Mouse (Mus musculus) intestine, embryonic 14.5 days (tissue): Measurements from ENCODE around the gene Rab7. TPM values are rescaled to one million over a fixed set of nuclear protein-coding genes. Genes with fewer than 3 reads are reported as not detected.
A peak's percentile ranks its signal among the peaks of the same experiment; 100 is the strongest.
"Not testable (repeated sequence)": the region's sequence is repeated elsewhere in the genome, so short reads cannot be mapped to it uniquely, and the experiment has no call there.

Experiments
- ATAC-seq: fragments of 200-750 bp; cut with Nextera tagmentation; replicated peaks from 2 replicates; pipeline ENCODE4 v1.8.0; 2017; ENCODE audit warnings: low read depth, moderate number of reproducible peaks, moderate TSS enrichment, moderate library complexity; ENCODE audit not compliant: low FRiP score, low TSS enrichment
- DNase-seq: peaks from one replicate; pipeline ENCODE4 v3.0.0-alpha.2; 2018; ENCODE audit warnings: low spot score
- H3K27ac ChIP-seq: fragments of 300-500 bp; sonication (generic); 2 replicates; pipeline ENCODE4 v1.5.1; 2014; ENCODE audit warnings: low read depth, mild to moderate bottlenecking, control low read depth
- H3K27me3 ChIP-seq: fragments of 300-500 bp; sonication (generic); replicated peaks from 2 replicates; pipeline ENCODE4 v1.6.1; 2014; ENCODE audit warnings: low read length, control low read depth; ENCODE audit not compliant: control insufficient read depth, insufficient read depth
- H3K36me3 ChIP-seq: fragments of 300-500 bp; sonication (generic); 2 replicates; pipeline ENCODE4 v1.6.1; 2014; ENCODE audit warnings: low read length, control low read depth; ENCODE audit not compliant: control insufficient read depth, insufficient read depth
- H3K4me1 ChIP-seq: fragments of 300-500 bp; sonication (generic); replicated peaks from 2 replicates; pipeline ENCODE4 v1.6.1; 2014; ENCODE audit warnings: low read length, control low read depth, mixed read lengths; ENCODE audit not compliant: control insufficient read depth, insufficient read depth
- H3K4me2 ChIP-seq: fragments of 300-500 bp; sonication (generic); 2 replicates; pipeline ENCODE4 v1.6.1; 2014; ENCODE audit warnings: low read length
- H3K4me3 ChIP-seq: fragments of 300-500 bp; sonication (generic); 2 replicates; pipeline ENCODE4 v1.5.1; 2014; ENCODE audit warnings: low read depth, low read length, control low read depth, mixed read lengths
- H3K9ac ChIP-seq: fragments of 300-500 bp; sonication (generic); 2 replicates; pipeline ENCODE4 v1.6.1; 2014; ENCODE audit warnings: mild to moderate bottlenecking, low read length
- H3K9me3 ChIP-seq: fragments of 300-500 bp; sonication (generic); 2 replicates; pipeline ENCODE4 v1.6.1; 2016; ENCODE audit warnings: low read length, control low read depth; ENCODE audit not compliant: control insufficient read depth
- WGBS: fragments of 180-500 bp; shearing (Covaris S2); extraction: QIAGEN DNeasy Blood & Tissue Kit; methylation state at CpG from one replicate; pipeline ENCODE4 v1.1.7; 2014; 5-methylcytosine and 5-hydroxymethylcytosine counted together
- polyA plus RNA-seq: library from polyadenylated mRNA; unstranded; fragments of >200 nt; fragmentation: Nextera tagmentation; extraction: Ambion mirVana; gene quantifications from 2 replicates; pipeline ENCODE4 v1.2.1, GENCODE M21; 2014

Rab7 gene
- polyA plus RNA-seq, 1 experiment from 2014 or later: 259 TPM

GRCm38 (mm10) chr6:88004773-88005172, 40.3 kb downstream of the Rab7 start:
- H3K9ac ChIP-seq, H3K4me1 ChIP-seq, ATAC-seq, H3K27ac ChIP-seq, H3K9me3 ChIP-seq, H3K4me3 ChIP-seq, H3K4me2 ChIP-seq, DNase-seq, H3K27me3 ChIP-seq: not testable (repeated sequence)
- H3K36me3 ChIP-seq: peaks cover 98% of the 10 kb centered on the region
- WGBS: 87% methylated on average over 12 of the region's 14 CpGs

GRCm38 (mm10) chr6:88003439-88003838, 41.6 kb downstream of the Rab7 start:
- H3K36me3 ChIP-seq: peaks cover 94% of the 10 kb centered on the region

GRCm38 (mm10) chr6:87998358-87998757, 46.7 kb downstream of the Rab7 start:
- Histone ChIP-seq H3K4me1 (peaks cover 14% of the 10 kb centered on the region), H3K9ac (no peak overlapping the region), H3K9me3 (no peaks in the 10 kb centered on the region), H3K4me3 (no peak overlapping the region), H3K27me3 (no peaks in the 10 kb centered on the region), H3K4me2 (no peak overlapping the region), H3K27ac (no peak overlapping the region), H3K36me3 (peaks cover 50% of the 10 kb centered on the region)
- DNase-seq: no peak
- no peak for ATAC-seq
- 85% methylated on average over 4 of the region's 4 CpGs for WGBS

More at GRCm38 (mm10) chr6:88003439-88003838, 41.6 kb downstream of the Rab7 start:
- DNase-seq (no peak), ATAC-seq (no peak)
- Histone ChIP-seq H3K4me3 (no peak overlapping the region), H3K9ac (no peak overlapping the region), H3K4me1 (no peaks in the 10 kb centered on the region), H3K27me3 (no peaks in the 10 kb centered on the region), H3K27ac (no peak overlapping the region), H3K4me2 (no peak overlapping the region), H3K9me3 (no peaks in the 10 kb centered on the region)
- 80% methylated on average over 4 of the region's 4 CpGs for WGBS

DNA sequence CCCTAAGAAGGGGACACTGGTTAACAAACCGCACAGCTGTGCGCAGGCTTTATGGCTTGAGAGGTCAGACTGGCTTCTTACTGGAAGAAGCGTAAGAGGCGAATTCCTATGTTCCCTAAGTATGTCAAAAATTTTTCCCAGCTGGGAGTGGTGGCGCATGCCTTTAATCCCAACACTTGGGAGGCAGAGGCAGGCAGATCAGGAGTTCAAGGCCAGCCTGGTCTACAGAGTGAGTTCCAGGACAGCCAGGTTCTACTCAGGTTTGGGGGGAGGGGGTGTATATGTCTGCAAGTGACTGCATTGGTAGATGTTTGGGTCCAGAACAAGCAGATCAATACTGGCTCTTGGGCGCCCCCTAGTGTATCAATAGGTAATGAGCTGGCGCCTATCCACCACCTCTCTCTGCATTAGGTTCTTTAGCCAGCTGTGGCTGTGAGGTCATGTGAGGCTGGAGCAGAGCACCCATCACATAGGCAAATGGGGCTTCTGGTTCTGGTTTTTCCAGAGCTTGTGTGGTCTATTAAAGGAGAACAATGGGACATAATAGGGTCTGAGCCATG, 47.3 kb downstream of the Rab7 start:
- no peak overlapping the region for H3K9ac ChIP-seq
- ATAC-seq: peak; percentile 50
- no peaks in the 10 kb centered on the region for H3K27me3 ChIP-seq
- no peaks in the 10 kb centered on the region for H3K9me3 ChIP-seq
- 51% methylated on average over 7 of the region's 7 CpGs for WGBS
- H3K4me2 ChIP-seq: no peak overlapping the region
- H3K36me3 ChIP-seq: peaks cover 44% of the 10 kb centered on the region
- H3K27ac ChIP-seq: no peak overlapping the region
- peak; percentile 89 for DNase-seq
- no peak overlapping the region for H3K4me3 ChIP-seq
- H3K4me1 ChIP-seq: peaks cover 15% of the 10 kb centered on the region

DNA sequence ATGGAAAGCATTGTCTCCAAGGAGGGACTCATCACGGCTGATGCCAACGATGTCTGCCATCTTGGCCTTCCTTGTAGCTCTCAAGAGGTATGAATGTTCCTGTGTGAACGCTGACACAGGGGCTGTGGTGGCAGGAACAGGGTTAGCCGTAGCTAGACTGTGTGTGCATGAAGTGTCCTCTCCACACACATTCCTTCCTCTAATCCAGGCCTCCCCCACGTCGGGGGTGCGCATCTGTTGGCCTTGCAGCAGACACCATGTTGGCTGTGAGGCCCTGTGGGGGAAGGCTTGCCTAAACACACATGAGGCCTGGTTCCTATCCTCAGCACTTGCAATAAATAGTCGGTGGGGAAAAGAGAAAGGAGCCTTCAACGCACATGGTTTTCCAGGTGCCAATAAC, 48.5 kb downstream of the Rab7 start:
- no peak for ATAC-seq
- H3K4me2 ChIP-seq: no peak overlapping the region
- no peak overlapping the region for H3K9ac ChIP-seq
- DNase-seq: no peak
- H3K4me3 ChIP-seq: no peak overlapping the region
- H3K27me3 ChIP-seq: no peaks in the 10 kb centered on the region
- 61% methylated on average over 9 of the region's 9 CpGs for WGBS
- peaks cover 19% of the 10 kb centered on the region for H3K4me1 ChIP-seq
- no peak overlapping the region for H3K27ac ChIP-seq
- H3K9me3 ChIP-seq: no peaks in the 10 kb centered on the region
- peaks cover 32% of the 10 kb centered on the region for H3K36me3 ChIP-seq

DNA sequence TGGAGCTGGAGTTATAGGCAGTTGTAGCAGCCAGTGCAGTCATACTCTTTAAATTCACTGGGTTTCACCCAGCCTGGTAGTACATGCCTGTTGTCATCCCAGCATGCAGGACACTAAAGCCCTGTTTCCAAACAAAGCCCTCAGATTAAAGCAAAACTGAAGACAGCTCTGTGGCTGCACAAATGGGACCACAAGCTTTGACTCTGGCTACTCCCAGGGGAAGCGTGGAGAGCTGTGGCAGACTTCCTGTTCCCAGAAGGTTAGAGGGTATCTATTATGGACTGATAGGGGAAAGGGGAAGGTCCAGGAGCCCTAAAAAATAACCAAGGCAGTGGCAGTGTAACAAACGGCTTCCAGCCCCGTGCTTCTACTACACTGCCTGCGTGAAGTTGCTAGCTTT, 49.6 kb downstream of the Rab7 start:
- 65% methylated on average over 4 of the region's 4 CpGs for WGBS
- Histone ChIP-seq H3K4me3 (no peak overlapping the region), H3K9me3 (no peaks in the 10 kb centered on the region), H3K9ac (no peak overlapping the region), H3K36me3 (peaks cover 22% of the 10 kb centered on the region), H3K4me2 (no peak overlapping the region), H3K27ac (no peak overlapping the region), H3K27me3 (no peaks in the 10 kb centered on the region), H3K4me1 (peaks cover 19% of the 10 kb centered on the region)
- no peak for ATAC-seq
- no peak for DNase-seq

DNA sequence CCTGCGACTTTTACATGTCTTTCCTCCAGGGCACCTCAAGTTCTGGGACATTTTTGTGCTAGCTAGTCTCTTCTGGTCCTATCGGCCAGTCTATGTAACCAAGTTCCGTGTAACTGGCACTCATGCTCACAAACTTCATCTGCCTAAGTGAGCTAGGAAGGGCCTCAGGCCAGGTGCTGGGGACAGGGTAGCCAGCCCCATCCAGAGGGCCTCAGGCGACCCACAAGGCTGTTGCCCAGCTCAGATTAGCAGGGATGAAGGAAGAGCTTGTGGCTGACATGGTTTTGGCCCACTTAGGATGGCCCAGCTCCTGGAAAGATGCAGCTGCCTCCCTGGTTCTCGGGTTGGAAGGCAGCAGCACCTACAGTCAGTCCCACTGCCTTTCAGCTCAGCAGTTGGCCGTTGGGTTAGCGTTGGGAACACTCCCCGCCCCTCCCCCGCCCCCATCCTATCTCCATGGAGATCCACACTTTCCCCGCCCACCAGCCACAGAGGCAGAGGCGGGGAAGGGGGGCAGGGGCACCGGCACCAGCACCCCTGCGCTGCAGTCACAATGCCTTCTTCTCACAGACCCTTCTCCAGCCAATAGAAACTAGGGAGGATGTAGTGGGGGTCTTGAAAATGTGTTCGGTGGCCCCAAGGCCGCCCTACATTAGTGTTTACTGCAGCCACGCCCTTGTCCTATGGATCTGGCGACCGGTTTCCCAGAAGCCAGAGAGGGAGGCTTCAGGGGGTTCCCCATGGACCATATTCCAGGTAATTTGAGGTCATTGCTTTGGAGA, 51.1 kb downstream of the Rab7 start:
- H3K9me3 ChIP-seq: no peaks in the 10 kb centered on the region
- H3K27ac ChIP-seq: peak overlapping the region; percentile 43; the same call in 1 of the 2 replicates
- peaks cover 19% of the 10 kb centered on the region for H3K4me1 ChIP-seq
- peak; percentile 70 for ATAC-seq
- H3K4me2 ChIP-seq: peak overlapping the region; percentile 61
- H3K9ac ChIP-seq: peak overlapping the region; percentile 29; the same call in 1 of the 2 replicates
- peak; percentile 81 for DNase-seq
- peaks cover 12% of the 10 kb centered on the region for H3K36me3 ChIP-seq
- 7% methylated on average over 18 of the region's 18 CpGs for WGBS
- peak overlapping the region; percentile 32 for H3K4me3 ChIP-seq
- H3K27me3 ChIP-seq: no peaks in the 10 kb centered on the region

DNA sequence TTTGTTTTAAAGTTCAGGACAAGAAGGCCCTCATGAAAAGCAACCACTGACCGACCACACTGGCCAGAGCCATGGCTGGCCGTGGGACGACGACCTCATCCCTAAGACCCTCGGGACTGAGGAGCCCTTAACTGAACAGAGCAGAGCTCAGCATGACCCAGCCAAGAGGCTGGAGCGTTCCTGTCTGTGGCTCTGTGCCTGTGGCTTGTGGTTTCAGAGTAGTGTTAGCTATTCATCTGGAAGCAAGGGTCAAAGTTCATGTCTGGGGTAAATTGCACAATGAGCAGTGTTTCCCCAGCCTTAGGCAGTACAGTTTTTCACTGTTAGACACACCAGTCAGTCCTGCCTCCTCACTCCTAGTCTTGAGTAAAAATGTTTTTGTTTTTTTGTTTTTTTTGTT, 52.3 kb downstream of the Rab7 start:
- 35% methylated on average over 6 of the region's 6 CpGs for WGBS
- ATAC-seq (0 out of 2 replicates have a peak, but pooled peaks have one; percentile 41), DNase-seq (no peak)
- Histone ChIP-seq H3K27me3 (no peaks in the 10 kb centered on the region), H3K27ac (no peak overlapping the region), H3K9ac (no peak overlapping the region), H3K9me3 (no peaks in the 10 kb centered on the region), H3K36me3 (0 out of 2 replicates have a peak, but pooled peaks cover 3% of the 10 kb centered on the region), H3K4me1 (peaks cover 19% of the 10 kb centered on the region), H3K4me3 (no peak overlapping the region), H3K4me2 (no peak overlapping the region)
